Mouse (Mus musculus): ENCODE results near the gene Klhl29.

DNA sequence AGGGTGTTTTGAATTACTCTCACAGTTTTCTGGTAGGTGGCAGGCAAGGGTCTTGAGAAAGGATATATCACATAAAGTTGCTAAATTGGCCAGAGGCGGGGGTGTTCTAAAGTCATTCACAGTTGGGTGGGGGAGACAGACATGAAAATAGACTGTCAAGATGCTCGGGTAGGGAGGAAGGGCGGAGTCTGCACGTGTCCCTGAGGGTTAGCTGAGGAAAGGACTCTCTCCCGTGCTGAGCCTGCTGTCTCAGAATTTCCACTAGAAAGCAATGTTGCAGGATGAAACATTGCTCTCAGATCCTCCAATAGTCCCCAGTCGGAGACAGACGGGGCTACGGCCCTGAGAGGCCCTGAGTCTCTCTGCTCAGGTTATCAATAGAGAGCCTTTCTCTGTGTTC is 252.5 kb downstream of the Klhl29 start:
- TF ChIP-seq MYOG (IDR thresholded peaks at IDR 0.05; ENCODE audit: control insufficient read depth, extremely low read depth, insufficient read length) = no peak
- TF ChIP-seq CTCF (IDR thresholded peaks at IDR 0.05; ENCODE audit: control insufficient read depth, insufficient read depth, insufficient read length) = no peak
- TF ChIP-seq USF1 (IDR thresholded peaks at IDR 0.05; ENCODE audit: low read depth) = no peak
- TF ChIP-seq MYOD1 (IDR thresholded peaks at IDR 0.05; ENCODE audit: control insufficient read depth, insufficient read length, low read depth) = no peak
- no peak for TF ChIP-seq MAX (IDR thresholded peaks at IDR 0.05)
- TF ChIP-seq CEBPB (IDR thresholded peaks at IDR 0.05; ENCODE audit: low read depth) = no peak
- TF ChIP-seq FOSL1 (IDR thresholded peaks at IDR 0.05; ENCODE audit: insufficient read depth, low read length, poor library complexity, severe bottlenecking) = no peak

All from C2C12 (cell line).